Mouse (Mus musculus) liver, embryonic 13.5 days (tissue): Measurements from ENCODE around the gene Zfp970. TPM values are rescaled to one million over a fixed set of nuclear protein-coding genes. Genes with fewer than 3 reads are reported as not detected.
"Not testable (repeated sequence)": the region's sequence is repeated elsewhere in the genome, so short reads cannot be mapped to it uniquely, and the experiment has no call there.

Experiments used
- ATAC-seq: fragments of 200-750 bp; cut with Nextera tagmentation; 2 replicates; pipeline ENCODE4 v1.8.0; 2017; ENCODE audit warnings: low read depth, mild to moderate bottlenecking, moderate number of reproducible peaks, moderate library complexity
- DNase-seq: peaks from one replicate; pipeline ENCODE4 v3.0.0; 2022
- H3K27ac ChIP-seq: fragments of 300-500 bp; sonication (generic); 2 replicates; pipeline ENCODE4 v1.5.1; 2015; ENCODE audit warnings: moderate library complexity, mild to moderate bottlenecking, inconsistent platforms
- H3K27me3 ChIP-seq: fragments of 300-500 bp; sonication (generic); 2 replicates; pipeline ENCODE4 v1.6.1; 2015; ENCODE audit warnings: mild to moderate bottlenecking, inconsistent platforms
- H3K36me3 ChIP-seq: fragments of 300-500 bp; sonication (generic); 2 replicates; pipeline ENCODE4 v1.6.1; 2015; ENCODE audit warnings: mild to moderate bottlenecking, inconsistent platforms
- H3K4me1 ChIP-seq: fragments of 300-500 bp; sonication (generic); replicated peaks from 2 replicates; pipeline ENCODE4 v1.6.1; 2015; ENCODE audit warnings: inconsistent platforms
- H3K4me2 ChIP-seq: fragments of 300-500 bp; sonication (generic); 2 replicates; pipeline ENCODE4 v1.6.1; 2015; ENCODE audit warnings: inconsistent platforms, mild to moderate bottlenecking, moderate library complexity
- H3K4me3 ChIP-seq: fragments of 300-500 bp; sonication (generic); replicated peaks from 2 replicates; pipeline ENCODE4 v1.5.1; 2015; ENCODE audit warnings: mild to moderate bottlenecking, inconsistent platforms
- H3K9ac ChIP-seq: fragments of 300-500 bp; sonication (generic); 2 replicates; pipeline ENCODE4 v1.6.1; 2015; ENCODE audit warnings: mild to moderate bottlenecking, inconsistent platforms
- H3K9me3 ChIP-seq: fragments of 300-500 bp; sonication (generic); replicated peaks from 2 replicates; pipeline ENCODE4 v1.6.1; 2016; ENCODE audit warnings: inconsistent platforms
- WGBS: fragments of 180-500 bp; shearing (Covaris S2); methylation state at CpG from one replicate; pipeline ENCODE4 v1.1.7; 2015; ENCODE audit not compliant: insufficient replicate concordance; 5-methylcytosine and 5-hydroxymethylcytosine counted together
- polyA plus RNA-seq: library from polyadenylated mRNA; unstranded; fragments of >200 nt; fragmentation: Nextera tagmentation; extraction: Ambion mirVana; gene quantifications from 2 replicates; pipeline ENCODE4 v1.2.1, GENCODE M21; 2015

Gene Zfp970
- polyA plus RNA-seq = 2.5 and 3.2 TPM in 2 replicates

- peak; percentile 12 for DNase-seq
- not testable (repeated sequence) for H3K27ac ChIP-seq, H3K4me1 ChIP-seq, H3K27me3 ChIP-seq, H3K36me3 ChIP-seq, H3K9me3 ChIP-seq, ATAC-seq
- H3K4me3 ChIP-seq = peak within 1 kb of the TSS; percentile 54
- H3K4me2 ChIP-seq = peak within 1 kb of the TSS; percentile 53
- peak within 1 kb of the TSS; percentile 45; the same call in 1 of the 2 replicates for H3K9ac ChIP-seq
- WGBS = 7% methylated on average over 8 of the region's 9 CpGs
Measured at GRCm38 (mm10) chr2:177464676-177465075, at the start of gene Zfp970. TSS of gene Zfp970 (plus strand) at chr2:177464733.

- not testable (repeated sequence) for H3K4me3 ChIP-seq, ATAC-seq, H3K4me2 ChIP-seq, DNase-seq, H3K4me1 ChIP-seq, H3K36me3 ChIP-seq, H3K27ac ChIP-seq, H3K9ac ChIP-seq, H3K9me3 ChIP-seq, H3K27me3 ChIP-seq
Measured at GRCm38 (mm10) chr2:177468222-177468621, 3.7 kb downstream of the Zfp970 start.

GRCm38 (mm10) chr2:177472261-177472660 is 7.7 kb downstream of the Zfp970 start:
- WGBS = 68% methylated on average over 5 of the region's 10 CpGs
- not testable (repeated sequence) for H3K4me2 ChIP-seq, DNase-seq, H3K9ac ChIP-seq, ATAC-seq, H3K4me3 ChIP-seq, H3K27ac ChIP-seq, H3K36me3 ChIP-seq, H3K27me3 ChIP-seq, H3K4me1 ChIP-seq, H3K9me3 ChIP-seq

- not testable (repeated sequence) for ATAC-seq, DNase-seq, H3K4me2 ChIP-seq, H3K36me3 ChIP-seq, H3K27me3 ChIP-seq, H3K4me3 ChIP-seq, H3K9me3 ChIP-seq, H3K27ac ChIP-seq, H3K9ac ChIP-seq, H3K4me1 ChIP-seq
- 85% methylated on average over 1 of the region's 1 CpGs for WGBS
Measured at GRCm38 (mm10) chr2:177481971-177482370, 17.4 kb downstream of the Zfp970 start.

GRCm38 (mm10) chr2:177483238-177483948 is 18.9 kb downstream of the Zfp970 start:
- not testable (repeated sequence) for DNase-seq, H3K27me3 ChIP-seq, H3K9me3 ChIP-seq, H3K36me3 ChIP-seq, H3K4me3 ChIP-seq, H3K4me1 ChIP-seq, H3K27ac ChIP-seq, H3K4me2 ChIP-seq, ATAC-seq, H3K9ac ChIP-seq
- 71% methylated on average over 11 of the region's 11 CpGs for WGBS

- H3K27me3 ChIP-seq, H3K9me3 ChIP-seq, H3K36me3 ChIP-seq, H3K27ac ChIP-seq, H3K4me1 ChIP-seq, ATAC-seq, H3K9ac ChIP-seq: not testable (repeated sequence)
- DNase-seq = peak; percentile 17
- 17% methylated on average over 7 of the region's 7 CpGs for WGBS
- H3K4me3 ChIP-seq = peak within 1 kb of the TSS; percentile 53
- peak within 1 kb of the TSS; percentile 54 for H3K4me2 ChIP-seq
Measured at GRCm38 (mm10) chr2:177498067-177498466, 33.5 kb downstream of the Zfp970 start, which contains the start of gene Gm14403. TSS of gene Gm14403 (plus strand) at chr2:177498215.

GRCm38 (mm10) chr2:177499182-177499581 is 34.6 kb downstream of the Zfp970 start:
- not testable (repeated sequence) for H3K9ac ChIP-seq, DNase-seq, H3K4me3 ChIP-seq, H3K27me3 ChIP-seq, ATAC-seq, H3K27ac ChIP-seq, H3K36me3 ChIP-seq, H3K4me1 ChIP-seq, H3K9me3 ChIP-seq, H3K4me2 ChIP-seq
- 33% methylated on average over 1 of the region's 1 CpGs for WGBS

GRCm38 (mm10) chr2:177505211-177505719 is 40.7 kb downstream of the Zfp970 start:
- not testable (repeated sequence) for ATAC-seq, H3K4me2 ChIP-seq, H3K9ac ChIP-seq, H3K36me3 ChIP-seq, H3K27ac ChIP-seq, H3K4me3 ChIP-seq, H3K9me3 ChIP-seq, DNase-seq, H3K27me3 ChIP-seq, H3K4me1 ChIP-seq
- WGBS = 63% methylated on average over 1 of the region's 1 CpGs

GRCm38 (mm10) chr2:177511381-177511780 is 46.8 kb downstream of the Zfp970 start:
- H3K27ac ChIP-seq, H3K9ac ChIP-seq, H3K36me3 ChIP-seq, H3K4me3 ChIP-seq, H3K4me1 ChIP-seq, DNase-seq, H3K27me3 ChIP-seq, ATAC-seq, H3K9me3 ChIP-seq, H3K4me2 ChIP-seq: not testable (repeated sequence)
- 44% methylated on average over 4 of the region's 4 CpGs for WGBS

GRCm38 (mm10) chr2:177511972-177512371 is 47.4 kb downstream of the Zfp970 start:
- not testable (repeated sequence) for H3K4me3 ChIP-seq, H3K36me3 ChIP-seq, H3K4me2 ChIP-seq, DNase-seq, H3K27me3 ChIP-seq, H3K9me3 ChIP-seq, ATAC-seq, H3K4me1 ChIP-seq, H3K27ac ChIP-seq, H3K9ac ChIP-seq
- 67% methylated on average over 3 of the region's 3 CpGs for WGBS

- not testable (repeated sequence) for H3K9me3 ChIP-seq, DNase-seq, H3K27ac ChIP-seq, H3K27me3 ChIP-seq, H3K4me2 ChIP-seq, H3K4me1 ChIP-seq, H3K9ac ChIP-seq, H3K4me3 ChIP-seq, ATAC-seq, H3K36me3 ChIP-seq
- 63% methylated on average over 4 of the region's 4 CpGs for WGBS
Measured at GRCm38 (mm10) chr2:177513991-177514479, 49.5 kb downstream of the Zfp970 start.

GRCm38 (mm10) chr2:177517746-177518145 is 53.2 kb downstream of the Zfp970 start:
- not testable (repeated sequence) for H3K4me1 ChIP-seq, ATAC-seq, H3K27me3 ChIP-seq, H3K9me3 ChIP-seq, H3K27ac ChIP-seq, H3K4me3 ChIP-seq, H3K9ac ChIP-seq, H3K36me3 ChIP-seq, H3K4me2 ChIP-seq, DNase-seq
- 67% methylated on average over 9 of the region's 9 CpGs for whole genome bisulfite sequencing
